Mouse (Mus musculus) testis, adult 2 months (tissue): ENCODE measurements at regions not wholly inside any gene's neighbourhood (a gene's known extent, or its start where the extent isn't known, plus 50 kb on each side); places are given as distances from the start of the nearest gene placed in this dataset.

Experiments used
- CTCF ChIP-seq: fragments of 200-500 bp; IDR thresholded peaks from 2 replicates; pipeline ENCODE4 v1.5.1; 2012; ENCODE audit warnings: low read depth, mild to moderate bottlenecking, inconsistent platforms, low read length, moderate library complexity; ENCODE audit not compliant: control insufficient read depth, insufficient read depth, insufficient replicate concordance
- POLR2A ChIP-seq: fragments of 200-500 bp; IDR thresholded peaks from 2 replicates; pipeline ENCODE4 v1.6.1; 2012; ENCODE audit warnings: low read depth, mild to moderate bottlenecking, inconsistent platforms, low read length, moderate library complexity; ENCODE audit not compliant: control insufficient read depth

- TF ChIP-seq CTCF (no peak), POLR2A (no peak)
Measured at GRCm38 (mm10) chr6:94915842-94916620, 201.0 kb upstream of the Kbtbd8 start.
